Mouse (Mus musculus): Measurements from ENCODE around the gene Usp2.

The Usp2 gene

DNA sequence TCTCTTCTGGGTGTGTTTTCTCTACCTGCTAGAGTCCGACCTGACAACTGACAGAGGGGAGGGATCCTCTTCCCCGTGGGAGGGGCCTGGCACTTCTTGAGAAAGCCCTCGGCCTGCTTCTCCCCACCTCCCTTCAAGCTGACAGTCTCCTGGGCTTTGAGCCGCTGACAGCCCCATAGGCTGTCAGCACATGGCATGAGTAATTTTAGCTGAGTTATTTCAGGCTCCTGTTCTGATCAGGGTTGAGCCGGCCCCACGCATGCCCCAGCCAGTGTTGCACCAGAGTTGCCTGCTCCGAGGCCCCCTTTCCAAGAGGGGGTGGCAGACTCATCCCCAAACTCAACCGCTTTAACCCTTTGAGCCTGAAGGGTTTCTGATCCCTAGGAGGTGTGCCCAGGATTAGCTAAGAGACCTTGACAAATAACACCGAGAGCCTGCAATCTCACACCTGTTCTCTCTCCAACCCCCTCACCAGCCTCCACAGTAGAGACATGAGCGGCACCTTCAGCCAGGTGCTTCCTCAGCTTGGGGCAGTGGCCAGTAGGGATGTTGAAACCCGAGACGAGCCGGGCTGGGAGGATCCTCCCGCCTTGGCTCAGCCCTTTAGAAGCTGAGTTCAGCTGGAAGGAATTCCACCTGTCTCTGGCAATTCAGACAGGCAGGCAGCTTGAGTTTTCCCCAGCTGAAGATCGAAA, 21.1 kb downstream of the Usp2 start:
- no peak for TF ChIP-seq GATA4 (IDR thresholded peaks at IDR 0.05; ENCODE audit: insufficient replicate concordance, low read length)

DNA sequence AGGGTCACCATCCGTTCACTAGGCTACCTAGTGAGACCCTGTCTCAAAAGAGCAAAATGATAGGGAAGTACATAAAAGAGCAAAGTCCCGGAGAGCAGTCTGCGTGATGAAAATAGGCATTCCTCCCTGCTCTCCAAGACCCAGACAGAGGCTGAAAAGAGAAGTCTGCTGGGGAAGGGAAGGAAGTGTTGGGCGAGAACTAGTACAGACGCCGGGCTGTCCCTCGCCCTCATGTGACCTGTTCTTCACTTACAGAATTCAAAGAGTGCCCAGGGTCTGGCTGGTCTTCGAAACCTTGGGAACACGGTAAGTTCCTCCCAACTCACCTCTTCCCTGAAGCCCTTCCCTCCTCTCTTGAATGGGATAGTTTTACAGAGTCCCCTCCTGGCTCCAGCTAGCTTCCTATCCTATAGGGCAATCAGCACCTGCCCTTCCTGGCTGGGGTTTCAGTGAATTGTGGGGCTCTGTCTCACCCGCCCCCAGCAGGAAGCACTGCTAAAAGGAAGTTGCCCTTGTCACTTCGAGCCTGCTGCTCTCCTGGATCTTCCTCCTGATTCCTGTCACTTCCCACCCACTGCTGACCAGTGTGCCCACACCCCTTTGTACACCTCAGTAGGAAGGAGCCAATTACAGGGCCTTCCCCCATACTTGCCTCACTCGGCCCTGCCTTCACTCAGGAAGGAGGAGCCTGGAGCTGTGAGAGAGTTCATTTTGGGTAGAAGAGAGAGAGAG, 22.2 kb downstream of the Usp2 start:
- TF ChIP-seq GATA4 (IDR thresholded peaks at IDR 0.05; ENCODE audit: insufficient replicate concordance, low read length) = no peak

DNA sequence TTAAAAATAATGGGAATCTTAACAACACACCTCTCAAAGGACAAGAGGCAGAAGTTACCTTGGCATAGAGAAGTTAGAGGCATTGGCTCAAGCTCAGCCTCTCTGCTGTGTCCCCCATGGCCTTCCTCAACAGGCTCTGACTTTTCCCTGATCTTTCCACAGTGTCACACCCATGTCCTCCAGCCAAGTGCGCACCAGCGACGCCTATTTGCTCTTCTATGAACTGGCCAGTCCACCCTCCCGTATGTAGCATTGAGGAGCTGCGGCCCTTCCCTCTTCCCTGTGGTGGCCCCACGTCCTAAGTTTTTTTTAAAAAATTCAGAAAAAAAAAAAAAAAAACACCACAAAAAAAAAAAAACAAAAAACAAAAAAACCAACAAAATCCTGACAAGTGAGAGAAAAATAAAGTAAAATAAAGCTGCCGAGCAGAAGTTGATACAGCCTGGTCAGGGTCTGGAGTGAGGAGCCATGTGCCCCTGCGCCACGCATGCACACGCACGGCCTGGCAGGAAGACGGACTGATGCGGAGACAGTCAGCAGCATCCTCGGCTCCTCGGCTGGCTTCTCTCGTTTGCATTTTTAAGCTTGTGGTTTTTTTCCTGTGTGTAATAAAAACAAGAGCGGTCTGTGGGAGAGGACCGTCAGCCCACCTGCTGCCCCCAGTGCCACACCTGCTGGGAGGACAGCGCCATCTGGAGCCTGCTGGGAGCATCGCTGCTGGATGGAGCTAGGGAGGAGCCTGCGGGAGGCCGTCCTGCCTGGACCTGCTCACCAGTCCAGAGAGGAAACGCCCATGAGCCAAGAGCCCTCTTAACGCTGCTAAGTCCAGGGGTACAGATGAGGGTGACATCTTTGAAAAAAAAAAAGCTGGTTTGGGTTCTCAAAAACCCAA, 27.0 kb downstream of the Usp2 start:
- no peak for TF ChIP-seq GATA4 (IDR thresholded peaks at IDR 0.05; ENCODE audit: insufficient replicate concordance, low read length)

DNA sequence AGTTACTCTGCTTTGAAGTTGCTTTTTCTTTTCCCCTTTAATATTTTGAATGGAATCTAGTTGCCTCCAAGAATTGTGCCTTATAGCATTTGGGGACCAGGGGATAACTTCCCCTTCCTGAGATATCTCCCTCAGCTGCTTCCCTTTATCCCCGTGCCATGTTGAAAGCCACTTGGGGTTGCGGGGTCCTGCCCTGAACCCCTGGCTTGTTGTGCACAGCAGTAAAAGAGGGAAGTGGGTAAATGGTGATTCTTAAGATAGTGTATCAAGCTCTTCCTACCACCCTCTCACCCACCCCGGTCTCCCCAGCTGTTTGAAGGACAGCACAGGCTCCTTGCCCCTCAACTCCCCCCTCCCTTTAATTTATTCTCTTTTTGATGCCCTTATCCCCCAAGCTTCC, 27.9 kb downstream of the Usp2 start:
- TF ChIP-seq GATA4 (IDR thresholded peaks at IDR 0.05; ENCODE audit: insufficient replicate concordance, low read length) = no peak

DNA sequence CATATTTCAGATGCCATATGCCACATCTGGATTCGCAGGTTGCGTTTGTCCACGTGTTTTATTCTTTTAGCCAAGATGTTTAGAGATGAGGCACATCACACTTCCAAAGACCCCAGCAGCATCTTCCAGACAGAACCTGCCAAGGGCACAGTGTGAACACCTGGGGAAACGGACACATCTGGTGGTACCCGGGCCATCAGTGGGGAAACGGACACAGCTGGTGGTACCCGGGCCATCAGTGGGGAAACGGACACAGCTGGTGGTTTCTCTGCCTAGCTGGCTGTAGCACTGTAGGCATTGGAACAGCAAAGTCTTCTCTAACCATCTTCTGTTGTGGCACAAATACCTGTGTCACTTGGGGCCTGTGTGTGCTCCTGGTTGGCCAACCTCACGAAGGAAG, 29.0 kb downstream of the Usp2 start:
- TF ChIP-seq GATA4 (IDR thresholded peaks at IDR 0.05; ENCODE audit: insufficient replicate concordance, low read length) = no peak

- no peak for TF ChIP-seq GATA4 (IDR thresholded peaks at IDR 0.05; ENCODE audit: insufficient replicate concordance, low read length)
Observed at GRCm38 (mm10) chr9:44096536-44096935, 29.7 kb downstream of the Usp2 start.

DNA sequence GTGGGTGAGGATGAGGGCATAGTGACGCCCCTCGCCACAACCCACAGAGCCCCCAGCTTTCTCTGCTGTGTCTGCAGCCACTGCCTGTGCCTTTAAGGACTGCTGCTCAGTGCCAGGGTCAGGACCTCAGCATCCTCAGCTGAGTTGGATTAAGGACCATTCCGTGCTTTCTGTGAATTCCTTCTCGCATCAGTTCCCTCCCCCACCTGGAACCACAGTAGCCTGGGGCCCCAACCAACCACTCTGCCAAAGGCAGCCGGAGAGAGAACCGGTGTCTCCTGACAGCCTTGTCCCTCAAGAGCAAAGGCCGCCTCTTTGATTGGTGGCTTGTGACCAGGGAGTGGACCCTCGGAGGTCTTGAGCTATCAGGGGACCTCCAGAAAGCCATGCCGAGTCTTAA, 34.7 kb downstream of the Usp2 start, which contains the start of gene Mfrp:
Gene Mfrp (plus strand): TSS at position 240 of the 400 bp plus-strand sequence.
- TF ChIP-seq GATA4 (IDR thresholded peaks at IDR 0.05; ENCODE audit: insufficient replicate concordance, low read length) = no peak

DNA sequence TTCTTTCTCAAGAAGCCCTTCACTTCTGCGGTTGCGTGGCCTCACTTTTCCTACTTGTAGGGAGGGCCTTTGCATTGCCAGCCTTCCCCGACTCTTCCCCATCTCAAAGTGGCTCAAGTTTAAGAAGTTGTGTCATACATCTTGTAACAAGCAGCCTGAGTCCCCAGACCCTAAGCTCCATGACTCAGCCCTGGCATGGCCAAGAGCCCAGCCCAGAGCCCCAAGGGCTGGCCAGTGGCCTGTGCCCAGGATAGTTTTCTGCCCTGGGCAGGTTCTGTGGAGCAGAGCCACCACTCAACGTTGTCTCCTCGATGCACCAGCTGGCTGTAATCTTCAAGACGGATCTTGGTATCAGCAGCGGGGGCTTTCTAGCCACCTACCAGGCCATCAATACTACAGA, 38.1 kb downstream of the Usp2 start:
- TF ChIP-seq GATA4 (IDR thresholded peaks at IDR 0.05; ENCODE audit: insufficient replicate concordance, low read length) = no peak

DNA sequence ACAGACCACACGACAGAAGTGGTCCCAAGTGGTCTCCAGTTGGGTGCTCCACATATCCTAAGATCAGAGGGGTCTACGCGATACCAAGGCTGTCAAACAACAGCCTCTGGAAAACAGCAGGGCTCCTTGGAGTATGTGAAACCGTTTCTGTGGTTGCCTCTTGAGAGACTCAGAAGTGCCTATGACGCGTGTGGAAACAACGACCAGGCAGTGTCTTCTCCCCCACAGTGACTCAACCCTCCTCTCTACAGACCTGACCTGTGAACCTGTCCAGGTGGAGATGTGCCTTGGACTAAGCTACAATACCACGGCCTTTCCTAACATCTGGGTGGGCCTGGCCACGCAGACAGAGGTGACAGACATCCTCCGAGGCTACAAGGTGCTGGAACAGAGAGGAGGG, 39.0 kb downstream of the Usp2 start:
- no peak for TF ChIP-seq GATA4 (IDR thresholded peaks at IDR 0.05; ENCODE audit: insufficient replicate concordance, low read length)

DNA sequence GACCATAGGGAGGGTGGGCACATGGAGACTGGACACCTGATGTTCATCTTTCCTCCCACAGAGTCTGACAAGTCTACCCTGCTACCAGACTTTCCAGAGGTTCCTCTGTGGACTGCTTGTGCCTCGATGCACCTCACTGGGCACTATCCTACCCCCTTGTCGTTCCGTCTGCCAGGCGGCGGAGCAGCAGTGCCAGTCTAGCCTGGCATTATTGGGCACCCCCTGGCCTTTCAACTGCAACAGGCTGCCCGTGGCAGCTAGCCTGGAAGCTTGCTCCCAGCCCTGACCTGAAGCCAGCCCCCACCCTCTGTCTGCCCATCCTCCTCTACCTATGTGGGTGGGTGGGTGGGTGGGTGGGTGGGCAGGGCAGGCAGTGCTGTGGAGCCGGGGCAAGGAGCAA, 39.4 kb downstream of the Usp2 start:
- TF ChIP-seq GATA4 (IDR thresholded peaks at IDR 0.05; ENCODE audit: insufficient replicate concordance, low read length) = no peak

DNA sequence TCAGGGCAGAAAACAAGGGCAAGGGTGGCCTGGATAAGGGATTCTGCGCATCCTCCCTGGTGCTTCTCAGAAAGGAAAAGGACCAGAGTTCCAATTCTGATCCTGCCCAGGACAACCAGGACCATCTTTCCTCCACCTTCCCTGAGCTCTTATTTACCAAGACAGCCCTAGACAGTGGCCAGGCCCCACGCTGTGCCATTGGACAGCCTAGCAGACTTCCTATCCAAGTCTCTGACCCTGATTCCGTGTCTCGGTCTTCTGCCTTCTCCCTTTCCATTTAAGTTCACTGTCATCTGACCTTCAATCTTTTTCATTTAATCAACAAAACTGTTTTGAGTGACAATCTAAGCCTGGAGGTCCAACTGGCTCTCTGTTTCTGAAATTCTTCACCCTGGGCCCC, 39.8 kb downstream of the Usp2 start:
- no peak for TF ChIP-seq GATA4 (IDR thresholded peaks at IDR 0.05; ENCODE audit: insufficient replicate concordance, low read length)

GRCm38 (mm10) chr9:44107110-44107509, 40.3 kb downstream of the Usp2 start, which contains the start of gene C1qtnf5:
Gene C1qtnf5 (plus strand): TSS chr9:44107245.
- TF ChIP-seq GATA4 (IDR thresholded peaks at IDR 0.05; ENCODE audit: insufficient replicate concordance, low read length) = no peak

- no peak for TF ChIP-seq GATA4 (IDR thresholded peaks at IDR 0.05; ENCODE audit: insufficient replicate concordance, low read length)
Observed at GRCm38 (mm10) chr9:44107557-44108179, 40.8 kb downstream of the Usp2 start.

DNA sequence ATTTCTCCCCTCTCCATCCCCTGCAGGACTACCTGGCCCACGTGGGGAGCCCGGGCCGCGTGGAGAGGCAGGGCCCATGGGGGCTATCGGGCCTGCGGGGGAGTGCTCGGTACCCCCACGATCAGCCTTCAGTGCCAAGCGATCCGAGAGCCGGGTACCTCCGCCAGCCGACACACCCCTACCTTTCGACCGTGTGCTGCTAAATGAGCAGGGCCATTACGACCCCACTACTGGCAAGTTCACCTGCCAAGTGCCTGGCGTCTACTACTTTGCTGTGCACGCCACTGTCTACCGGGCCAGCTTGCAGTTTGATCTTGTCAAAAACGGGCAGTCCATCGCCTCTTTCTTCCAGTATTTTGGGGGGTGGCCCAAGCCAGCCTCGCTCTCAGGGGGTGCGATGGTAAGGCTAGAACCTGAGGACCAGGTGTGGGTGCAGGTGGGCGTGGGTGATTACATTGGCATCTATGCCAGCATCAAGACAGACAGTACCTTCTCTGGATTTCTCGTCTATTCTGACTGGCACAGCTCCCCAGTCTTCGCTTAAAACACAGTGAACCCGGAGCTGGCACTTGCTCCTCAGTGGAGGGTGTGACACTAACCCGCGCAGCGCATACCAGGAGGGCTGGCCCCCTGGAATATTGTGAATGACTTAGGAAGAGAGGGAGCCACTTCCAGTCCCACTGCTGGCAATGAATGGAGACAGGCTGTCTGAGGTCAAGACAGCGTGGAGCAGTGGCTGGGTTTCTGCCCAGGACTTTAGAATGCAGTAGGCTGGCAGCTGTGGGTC, 41.6 kb downstream of the Usp2 start:
- TF ChIP-seq GATA4 (IDR thresholded peaks at IDR 0.05; ENCODE audit: insufficient replicate concordance, low read length) = no peak

Measured in liver, adult (tissue).